ENCODE assay signal across 32 mouse cellular contexts in the genomic region with DNA sequence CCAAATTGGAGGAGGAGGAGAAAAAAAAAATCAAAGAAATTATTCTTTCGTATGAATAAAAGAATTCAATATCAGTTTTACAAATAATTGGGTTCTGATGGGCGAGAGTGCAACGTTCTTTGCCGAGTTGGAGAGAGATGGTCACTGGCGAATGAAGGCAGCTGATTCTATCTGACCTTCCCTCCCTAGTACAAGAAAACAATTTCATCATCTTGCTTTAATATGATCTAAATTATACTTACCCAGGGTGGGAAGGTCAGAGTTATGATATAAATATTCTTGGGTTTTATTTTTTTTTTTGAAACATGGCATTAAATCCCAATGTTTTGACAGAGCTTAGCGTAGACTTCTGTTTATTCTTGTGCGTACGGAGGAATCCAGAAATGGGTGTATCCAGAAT. TPM values are rescaled to one million over a fixed set of nuclear protein-coding genes. Genes with fewer than 3 reads are reported as not detected.
DNase-seq lines count a peak whose midpoint lies in the region; ATAC-seq and TF ChIP-seq lines count a peak whose summit lies in the region.
"Had no signal": no experiment of that assay in that cellular context is flagged by ENCODE, and none has a peak within 500 bp of the region (broad histone marks: within the 10 kb centered on the region; RNA-seq: fewer than 3 reads in every experiment).

No protein-coding gene starts in this region.

- peaks cover 12% of the 10 kb centered on the region for H3K79me2 ChIP-seq in liver, adult 2 months (ENCODE audit: control insufficient read depth, insufficient read depth, low read length)

- WGBS in intestine, embryonic 14.5 days = 44% methylated on average over 8 of the region's 8 CpGs
- 65% methylated on average over 8 of the region's 8 CpGs for WGBS in intestine, embryonic 16.5 days
- WGBS in liver, adult 2 months = 31% methylated on average over 8 of the region's 8 CpGs
- 85% methylated on average over 8 of the region's 8 CpGs for WGBS in liver, embryonic 11.5 days
- 51% methylated on average over 8 of the region's 8 CpGs for WGBS in lung, postnatal 0 days
- 76% methylated on average over 8 of the region's 8 CpGs for WGBS in lung, adult 2 months

- no peaks in the 10 kb centered on the region for H3K27me3 ChIP-seq in intestine, embryonic 14.5 days (replicated peaks; ENCODE audit: control insufficient read depth, insufficient read depth, low read length)
- peaks cover 5% of the 10 kb centered on the region; the same call in 1 of the 2 replicates for H3K27me3 ChIP-seq in intestine, embryonic 16.5 days (replicated peaks; ENCODE audit: control insufficient read depth, insufficient read depth, low read length)
- H3K27me3 ChIP-seq in liver, adult 2 months (ENCODE audit: control insufficient read depth, insufficient read depth, low read length) = no peaks in the 10 kb centered on the region
- H3K27me3 ChIP-seq in liver, embryonic 11.5 days (replicated peaks; ENCODE audit: control insufficient read depth, insufficient read depth, low read length) = peaks cover 21% of the 10 kb centered on the region
- H3K27me3 ChIP-seq in lung, postnatal 0 days (replicated peaks; ENCODE audit: insufficient read depth, low read length) = no peaks in the 10 kb centered on the region

- no peak for TF ChIP-seq POLR2A in liver, adult 2 months (IDR thresholded peaks at IDR 0.05; ENCODE audit: extremely low read depth, insufficient read depth, low read length)
- no peak for TF ChIP-seq POLR2A in lung, adult 2 months (IDR thresholded peaks at IDR 0.05; ENCODE audit: borderline replicate concordance, extremely low read depth, low read depth, low read length)

- H3K4me1 ChIP-seq in intestine, embryonic 14.5 days (replicated peaks; ENCODE audit: control insufficient read depth, insufficient read depth, low read length) = peaks cover 20% of the 10 kb centered on the region; the same call in 1 of the 2 replicates
- H3K4me1 ChIP-seq in intestine, embryonic 16.5 days (ENCODE audit: control insufficient read depth, insufficient read depth, low read length) = peaks cover 15% of the 10 kb centered on the region
- H3K4me1 ChIP-seq in liver, adult 2 months (ENCODE audit: control insufficient read depth, insufficient read depth, low read length) = peaks cover 19% of the 10 kb centered on the region
- H3K4me1 ChIP-seq in liver, embryonic 11.5 days (replicated peaks; ENCODE audit: control insufficient read depth, insufficient read depth, low read length) = peaks cover 5% of the 10 kb centered on the region
- H3K4me1 ChIP-seq in lung, postnatal 0 days (ENCODE audit: insufficient read depth, low read depth, low read length) = peaks cover 6% of the 10 kb centered on the region; the same call in 1 of the 2 replicates
- no peaks in the 10 kb centered on the region for H3K4me1 ChIP-seq in lung, adult 2 months (ENCODE audit: control insufficient read depth, insufficient read depth, low read length)

- no peak for ATAC-seq in intestine, embryonic 14.5 days (replicated peaks; ENCODE audit: low FRiP score, low TSS enrichment, low read depth)
- no peak for ATAC-seq in intestine, embryonic 16.5 days
- ATAC-seq in liver, embryonic 11.5 days (replicated peaks; ENCODE audit: low FRiP score) = no peak
- no peak for ATAC-seq in lung, postnatal 0 days
- ATAC-seq: CD4-positive, CD25-positive, alpha-beta regulatory T cell, adult 4 months; forebrain, embryonic 14.5 days had no signal

- no peak overlapping the region for H3K27ac ChIP-seq in intestine, embryonic 14.5 days (ENCODE audit: low read depth)
- no peak overlapping the region for H3K27ac ChIP-seq in intestine, embryonic 16.5 days (ENCODE audit: low read length)
- H3K27ac ChIP-seq in liver, adult 2 months (replicated peaks; ENCODE audit: insufficient read depth, low read depth, low read length) = 0 out of 2 replicates have a peak overlapping the region, but pooled peaks have one; percentile 17
- H3K27ac ChIP-seq in liver, embryonic 11.5 days (ENCODE audit: low read depth, low read length) = no peak overlapping the region
- H3K27ac ChIP-seq in lung, postnatal 0 days (ENCODE audit: low read length) = no peak overlapping the region
- H3K27ac ChIP-seq: hindbrain, embryonic 14.5 days; layer of hippocampus, adult 2 months; left cerebral cortex, adult 2 months; limb, embryonic 15.5 days had no signal

- TF ChIP-seq EP300 in lung, postnatal 0 days (IDR thresholded peaks at IDR 0.05) = no peak

- DNase-seq in intestine, embryonic 14.5 days (ENCODE audit: low spot score) = no peak
- DNase-seq in liver, adult 2 months (ENCODE audit: extremely low read depth, low read depth, low spot score) = peak; percentile 62
- DNase-seq in liver, embryonic 11.5 days (ENCODE audit: low spot score) = no peak
- no peak for DNase-seq in lung, postnatal 0 days (ENCODE audit: low spot score)
- no peak for DNase-seq in lung, adult 2 months
- no peak for DNase-seq in cerebellum, adult 9-10 months
- DNase-seq: adrenal gland, adult 2 months; adrenal gland, postnatal 36 days; cerebellum, adult 18-20 months; cerebellum, postnatal 14 days; gastrocnemius, postnatal 14 days; heart, postnatal 10 days; kidney, adult 9 months; kidney, postnatal 25 days; midbrain, embryonic 14.5 days; thymus, postnatal 14 days had no signal

- H3K36me3 ChIP-seq in intestine, embryonic 14.5 days (ENCODE audit: control insufficient read depth, insufficient read depth, low read length) = no peaks in the 10 kb centered on the region
- no peaks in the 10 kb centered on the region for H3K36me3 ChIP-seq in intestine, embryonic 16.5 days (ENCODE audit: control insufficient read depth, insufficient read depth, low read length)
- no peaks in the 10 kb centered on the region for H3K36me3 ChIP-seq in liver, adult 2 months (ENCODE audit: control insufficient read depth, insufficient read depth, low read length)
- no peaks in the 10 kb centered on the region for H3K36me3 ChIP-seq in liver, embryonic 11.5 days (ENCODE audit: control insufficient read depth, insufficient read depth, low read length)
- H3K36me3 ChIP-seq in lung, postnatal 0 days (ENCODE audit: insufficient read depth, low read length) = no peaks in the 10 kb centered on the region
- H3K36me3 ChIP-seq: limb, embryonic 15.5 days had no signal

- no peak overlapping the region; the same call in 1 of the 2 replicates for H3K4me3 ChIP-seq in intestine, embryonic 14.5 days (ENCODE audit: low read depth, low read length)
- H3K4me3 ChIP-seq in intestine, embryonic 16.5 days (ENCODE audit: low read length) = no peak overlapping the region
- H3K4me3 ChIP-seq in liver, adult 2 months (ENCODE audit: insufficient read depth, low read depth, low read length) = peak overlapping the region; percentile 10; the same call in 1 of the 2 replicates
- no peak overlapping the region for H3K4me3 ChIP-seq in liver, embryonic 11.5 days (ENCODE audit: low read depth, low read length)
- H3K4me3 ChIP-seq in lung, postnatal 0 days (ENCODE audit: low read depth, low read length) = no peak overlapping the region
- H3K4me3 ChIP-seq in lung, adult 2 months (replicated peaks; ENCODE audit: extremely low read depth, low read depth, low read length) = no peak overlapping the region
- H3K4me3 ChIP-seq: layer of hippocampus, adult 2 months; left cerebral cortex, adult 2 months; limb, embryonic 15.5 days had no signal

- no peak for TF ChIP-seq CTCF in liver, adult 2 months (IDR thresholded peaks at IDR 0.05; ENCODE audit: low read depth, low read length)
- no peak for TF ChIP-seq CTCF in lung, postnatal 0 days (IDR thresholded peaks at IDR 0.05)
- TF ChIP-seq CTCF in lung, adult 2 months (IDR thresholded peaks at IDR 0.05; ENCODE audit: insufficient read depth, low read length) = no peak

- H3K4me2 ChIP-seq in intestine, embryonic 14.5 days (ENCODE audit: low read length) = peak overlapping the region; percentile 73
- H3K4me2 ChIP-seq in intestine, embryonic 16.5 days (ENCODE audit: low read depth, low read length) = no peak overlapping the region; the same call in 1 of the 2 replicates
- no peak overlapping the region for H3K4me2 ChIP-seq in liver, embryonic 11.5 days
- H3K4me2 ChIP-seq in lung, postnatal 0 days (replicated peaks; ENCODE audit: low read depth, low read length) = peak overlapping the region; percentile 98; the same call in 1 of the 2 replicates

- no peak overlapping the region for H3K9ac ChIP-seq in intestine, embryonic 14.5 days (ENCODE audit: low read length)
- no peak overlapping the region for H3K9ac ChIP-seq in intestine, embryonic 16.5 days (ENCODE audit: low read depth, low read length)
- no peak overlapping the region for H3K9ac ChIP-seq in liver, adult 2 months (ENCODE audit: low read depth, low read length)
- no peak overlapping the region for H3K9ac ChIP-seq in liver, embryonic 11.5 days (ENCODE audit: low read depth, low read length)
- no peak overlapping the region for H3K9ac ChIP-seq in lung, postnatal 0 days (replicated peaks; ENCODE audit: low read depth)
- H3K9ac ChIP-seq: limb, embryonic 15.5 days had no signal

- no peaks in the 10 kb centered on the region for H3K9me3 ChIP-seq in intestine, embryonic 14.5 days (ENCODE audit: control insufficient read depth, low read length)
- H3K9me3 ChIP-seq in intestine, embryonic 16.5 days (ENCODE audit: control insufficient read depth, low read length) = no peaks in the 10 kb centered on the region
- H3K9me3 ChIP-seq in liver, embryonic 11.5 days (ENCODE audit: control insufficient read depth, low read length) = 0 out of 2 replicates have a peak, but pooled peaks cover 2% of the 10 kb centered on the region
- H3K9me3 ChIP-seq in lung, postnatal 0 days (ENCODE audit: low read length) = no peaks in the 10 kb centered on the region
- H3K9me3 ChIP-seq: limb, embryonic 15.5 days had no signal

RNA-seq across cellular contexts. Expression of gene Smad9, which starts 2.1 kb away (rescaled TPM):
- 3.7 TPM in 2 replicates for polyA plus RNA-seq in intestine, embryonic 14.5 days (2014; fragmentation: Nextera tagmentation; extraction: Ambion mirVana)
- 1.0 and 1.4 TPM in 2 replicates for polyA plus RNA-seq in intestine, embryonic 16.5 days (2015; fragmentation: Nextera tagmentation; extraction: Ambion mirVana)
- total RNA-seq in liver, adult 2 months (2014; rRNA removed) = 3.8 and 7.2 TPM in 2 replicates
- 2.1 and 4.6 TPM in 2 replicates for polyA plus RNA-seq in liver, adult 2 months (2012; rRNA removed)
- 0.51 and 0.66 TPM in 2 replicates for polyA plus RNA-seq in liver, embryonic 11.5 days (2014; fragmentation: Nextera tagmentation; extraction: Ambion mirVana)
- polyA plus RNA-seq in lung, postnatal 0 days (2015; fragmentation: Nextera tagmentation; extraction: Ambion mirVana) = 1.4 and 1.7 TPM in 2 replicates
- 4.0 and 5.6 TPM in 2 replicates for polyA plus RNA-seq in lung, adult 2 months (2012; rRNA removed)
- total RNA-seq: granulocyte monocyte progenitor cell, adult 5-6 weeks; hematopoietic stem cell, adult 5-6 weeks; monocyte, adult 5-6 weeks had no signal
- polyA plus RNA-seq: CD4-positive, CD25-positive, alpha-beta regulatory T cell, adult 4 months had no signal

RNA-seq across cellular contexts. Expression of gene Alg5, which starts 22.1 kb away (rescaled TPM):
- 57.0 and 58.3 TPM in 2 replicates for polyA plus RNA-seq in intestine, embryonic 14.5 days (2014; fragmentation: Nextera tagmentation; extraction: Ambion mirVana)
- 64.3 and 66.2 TPM in 2 replicates for polyA plus RNA-seq in intestine, embryonic 16.5 days (2015; fragmentation: Nextera tagmentation; extraction: Ambion mirVana)
- total RNA-seq in liver, adult 2 months (2014; rRNA removed) = 28.3 and 33.4 TPM in 2 replicates
- 14.8 and 17.5 TPM in 2 replicates for polyA plus RNA-seq in liver, adult 2 months (2012; rRNA removed)
- polyA plus RNA-seq in liver, embryonic 11.5 days (2014; fragmentation: Nextera tagmentation; extraction: Ambion mirVana) = 48.9 and 49.3 TPM in 2 replicates
- polyA plus RNA-seq in lung, postnatal 0 days (2015; fragmentation: Nextera tagmentation; extraction: Ambion mirVana) = 53.5 and 65.8 TPM in 2 replicates
- polyA plus RNA-seq in lung, adult 2 months (2012; rRNA removed) = 9.4 and 12.4 TPM in 2 replicates

RNA-seq across cellular contexts. Expression of gene Exosc8, which starts 22.3 kb away (rescaled TPM):
- polyA plus RNA-seq in intestine, embryonic 14.5 days (2014; fragmentation: Nextera tagmentation; extraction: Ambion mirVana) = 134 and 141 TPM in 2 replicates
- 84.2 and 91.4 TPM in 2 replicates for polyA plus RNA-seq in intestine, embryonic 16.5 days (2015; fragmentation: Nextera tagmentation; extraction: Ambion mirVana)
- total RNA-seq in liver, adult 2 months (2014; rRNA removed) = 17.4 and 22.1 TPM in 2 replicates
- 8.0 and 10.1 TPM in 2 replicates for polyA plus RNA-seq in liver, adult 2 months (2012; rRNA removed)
- polyA plus RNA-seq in liver, embryonic 11.5 days (2014; fragmentation: Nextera tagmentation; extraction: Ambion mirVana) = 185 and 203 TPM in 2 replicates
- polyA plus RNA-seq in lung, postnatal 0 days (2015; fragmentation: Nextera tagmentation; extraction: Ambion mirVana) = 37.1 and 39.0 TPM in 2 replicates
- 15.3 and 20.3 TPM in 2 replicates for polyA plus RNA-seq in lung, adult 2 months (2012; rRNA removed)

RNA-seq across cellular contexts. Expression of gene Gm21958, which starts 43.3 kb away (rescaled TPM):
- polyA plus RNA-seq in intestine, embryonic 14.5 days (2014; fragmentation: Nextera tagmentation; extraction: Ambion mirVana) = 1.5 and 2.4 TPM in 2 replicates
- 0.53 TPM in 1 of 2 replicates, not detected in the other for polyA plus RNA-seq in intestine, embryonic 16.5 days (2015; fragmentation: Nextera tagmentation; extraction: Ambion mirVana)
- not detected in 2 replicates for total RNA-seq in liver, adult 2 months (2014; rRNA removed)
- not detected in 2 replicates for polyA plus RNA-seq in liver, adult 2 months (2012; rRNA removed)
- 0.91 TPM in 1 of 2 replicates, not detected in the other for polyA plus RNA-seq in liver, embryonic 11.5 days (2014; fragmentation: Nextera tagmentation; extraction: Ambion mirVana)
- not detected in 2 replicates for polyA plus RNA-seq in lung, postnatal 0 days (2015; fragmentation: Nextera tagmentation; extraction: Ambion mirVana)
- polyA plus RNA-seq in lung, adult 2 months (2012; rRNA removed) = not detected in 2 replicates
- total RNA-seq: adrenal gland, adult 2 months; adrenal gland, postnatal 36 days; gastrocnemius, postnatal 14 days; granulocyte monocyte progenitor cell, adult 5-6 weeks; heart, postnatal 10 days; hematopoietic stem cell, adult 5-6 weeks; layer of hippocampus, adult 2 months; layer of hippocampus, postnatal 14 days; left cerebral cortex, adult 2 months; left cerebral cortex, postnatal 25 days; monocyte, adult 5-6 weeks had no signal
- polyA plus RNA-seq: adrenal gland, adult 2 months; brain, embryonic 14.5 days; cortical plate, adult 2 months; forebrain, embryonic 14.5 days; hindbrain, embryonic 14.5 days; liver, embryonic 16.5 days; urinary bladder, adult 2 months had no signal

RNA-seq across cellular contexts. Expression of gene Rfxap, which starts 50.1 kb away (rescaled TPM):
- 42.8 and 43.7 TPM in 2 replicates for polyA plus RNA-seq in intestine, embryonic 14.5 days (2014; fragmentation: Nextera tagmentation; extraction: Ambion mirVana)
- polyA plus RNA-seq in intestine, embryonic 16.5 days (2015; fragmentation: Nextera tagmentation; extraction: Ambion mirVana) = 22.8 and 24.4 TPM in 2 replicates
- 10.6 and 11.4 TPM in 2 replicates for total RNA-seq in liver, adult 2 months (2014; rRNA removed)
- polyA plus RNA-seq in liver, adult 2 months (2012; rRNA removed) = 10.8 and 13.1 TPM in 2 replicates
- polyA plus RNA-seq in liver, embryonic 11.5 days (2014; fragmentation: Nextera tagmentation; extraction: Ambion mirVana) = 38.1 and 38.7 TPM in 2 replicates
- 22.4 and 24.9 TPM in 2 replicates for polyA plus RNA-seq in lung, postnatal 0 days (2015; fragmentation: Nextera tagmentation; extraction: Ambion mirVana)
- polyA plus RNA-seq in lung, adult 2 months (2012; rRNA removed) = 13.2 and 22.6 TPM in 2 replicates

Comparison
In these comparisons a context has a peak if more than half of its experiments do, and no peak if none do; other contexts are left out.
1. H3K4me2 ChIP-seq: peak in intestine, embryonic 14.5 days (single experiment) and lung, postnatal 0 days (single experiment); none in intestine, embryonic 16.5 days (single experiment) and liver, embryonic 11.5 days (single experiment).